Mouse (Mus musculus): Measurements from ENCODE around the gene Gm15517. TPM values are rescaled to one million over a fixed set of nuclear protein-coding genes. Genes with fewer than 3 reads are reported as not detected.

The Gm15517 gene
- total and polyA plus RNA-seq, 3 experiments = not detected

Other genes with a start within 250 kb of the Gm15517 start
- gene Klk1b26, start 249.3 kb upstream of the Gm15517 start, total RNA-seq (2012; rRNA removed) = not detected in 2 replicates
- not detected for gene Klk1b26, start 249.3 kb upstream of the Gm15517 start, polyA plus RNA-seq (2012; ENCODE audit: insufficient read depth in 1 of 2, insufficient read length in 2 of 2, low read depth in 1 of 2, low replicate concordance in 2 of 2, missing spikeins in 1 of 2)
- gene Klk1b27, start 209.2 kb upstream of the Gm15517 start, total RNA-seq (2012; rRNA removed) = not detected in 2 replicates
- gene Klk1b27, start 209.2 kb upstream of the Gm15517 start, polyA plus RNA-seq (2012; ENCODE audit: insufficient read depth in 1 of 2, insufficient read length in 2 of 2, low read depth in 1 of 2, low replicate concordance in 2 of 2, missing spikeins in 1 of 2) = not detected
- gene Klk1b21, start 159.1 kb upstream of the Gm15517 start, total RNA-seq (2012; rRNA removed) = not detected in 2 replicates
- not detected for gene Klk1b21, start 159.1 kb upstream of the Gm15517 start, polyA plus RNA-seq (2012; ENCODE audit: insufficient read depth in 1 of 2, insufficient read length in 2 of 2, low read depth in 1 of 2, low replicate concordance in 2 of 2, missing spikeins in 1 of 2)
- gene Klk1b22, start 148.8 kb upstream of the Gm15517 start, total RNA-seq (2012; rRNA removed) = not detected in 2 replicates
- not detected for gene Klk1b22, start 148.8 kb upstream of the Gm15517 start, polyA plus RNA-seq (2012; ENCODE audit: insufficient read depth in 1 of 2, insufficient read length in 2 of 2, low read depth in 1 of 2, low replicate concordance in 2 of 2, missing spikeins in 1 of 2)
- not detected in 2 replicates for gene Klk1b16, start 124.7 kb upstream of the Gm15517 start, total RNA-seq (2012; rRNA removed)
- gene Klk1b16, start 124.7 kb upstream of the Gm15517 start, polyA plus RNA-seq (2012; ENCODE audit: insufficient read depth in 1 of 2, insufficient read length in 2 of 2, low read depth in 1 of 2, low replicate concordance in 2 of 2, missing spikeins in 1 of 2) = not detected
- not detected in 2 replicates for gene Klk1b24, start 73.2 kb upstream of the Gm15517 start, total RNA-seq (2012; rRNA removed)
- gene Klk1b24, start 73.2 kb upstream of the Gm15517 start, polyA plus RNA-seq (2012; ENCODE audit: insufficient read depth in 1 of 2, insufficient read length in 2 of 2, low read depth in 1 of 2, low replicate concordance in 2 of 2, missing spikeins in 1 of 2) = not detected
- gene Klk1b3, start 63.3 kb upstream of the Gm15517 start, total RNA-seq (2012; rRNA removed) = not detected in 2 replicates
- gene Klk1b3, start 63.3 kb upstream of the Gm15517 start, polyA plus RNA-seq (2012; ENCODE audit: insufficient read depth in 1 of 2, insufficient read length in 2 of 2, low read depth in 1 of 2, low replicate concordance in 2 of 2, missing spikeins in 1 of 2) = not detected
- not detected in 2 replicates for gene Klk1b4, start 54.0 kb upstream of the Gm15517 start, total RNA-seq (2012; rRNA removed)
- not detected for gene Klk1b4, start 54.0 kb upstream of the Gm15517 start, polyA plus RNA-seq (2012; ENCODE audit: insufficient read depth in 1 of 2, insufficient read length in 2 of 2, low read depth in 1 of 2, low replicate concordance in 2 of 2, missing spikeins in 1 of 2)
- gene Klk1b5, start 45.5 kb upstream of the Gm15517 start, total RNA-seq (2012; rRNA removed) = not detected in 2 replicates
- not detected for gene Klk1b5, start 45.5 kb upstream of the Gm15517 start, polyA plus RNA-seq (2012; ENCODE audit: insufficient read depth in 1 of 2, insufficient read length in 2 of 2, low read depth in 1 of 2, low replicate concordance in 2 of 2, missing spikeins in 1 of 2)
- gene Klk1, start 36.1 kb upstream of the Gm15517 start, total RNA-seq (2012; rRNA removed) = not detected in 2 replicates
- not detected for gene Klk1, start 36.1 kb upstream of the Gm15517 start, polyA plus RNA-seq (2012; ENCODE audit: insufficient read depth in 1 of 2, insufficient read length in 2 of 2, low read depth in 1 of 2, low replicate concordance in 2 of 2, missing spikeins in 1 of 2)
- gene Gm36864, start 25.3 kb upstream of the Gm15517 start, total RNA-seq (2012; rRNA removed) = not detected in 2 replicates
- under 1 TPM in 1 of 2 experiments, not detected in 1; 0.08 TPM for gene Gm36864, start 25.3 kb upstream of the Gm15517 start, polyA plus RNA-seq (2012; ENCODE audit: insufficient read depth in 1 of 2, insufficient read length in 2 of 2, low read depth in 1 of 2, low replicate concordance in 2 of 2, missing spikeins in 1 of 2)
- gene 1700028J19Rik, start 14.8 kb upstream of the Gm15517 start, total RNA-seq (2012; rRNA removed) = 0.46 and 0.62 TPM in 2 replicates
- gene 1700028J19Rik, start 14.8 kb upstream of the Gm15517 start, polyA plus RNA-seq (2012; ENCODE audit: insufficient read depth in 1 of 2, insufficient read length in 2 of 2, low read depth in 1 of 2, low replicate concordance in 2 of 2, missing spikeins in 1 of 2) = 1 to 10 TPM in 1 of 2 experiments, not detected in 1; 1.2 TPM
- gene 2410002F23Rik, start 14.7 kb upstream of the Gm15517 start, total RNA-seq (2012; rRNA removed) = 89.1 and 148 TPM in 2 replicates
- 100 to 1,000 TPM; 174 to 841 TPM for gene 2410002F23Rik, start 14.7 kb upstream of the Gm15517 start, polyA plus RNA-seq (2012; ENCODE audit: insufficient read depth in 1 of 2, insufficient read length in 2 of 2, low read depth in 1 of 2, low replicate concordance in 2 of 2, missing spikeins in 1 of 2)
- gene Acp4, start 4.1 kb upstream of the Gm15517 start, total RNA-seq (2012; rRNA removed) = 0.10 and 0.12 TPM in 2 replicates
- gene Acp4, start 4.1 kb upstream of the Gm15517 start, polyA plus RNA-seq (2012; ENCODE audit: insufficient read depth in 1 of 2, insufficient read length in 2 of 2, low read depth in 1 of 2, low replicate concordance in 2 of 2, missing spikeins in 1 of 2) = under 1 TPM in 1 of 2 experiments, not detected in 1; 0.14 TPM
- 0.33 and 0.39 TPM in 2 replicates for gene Clec11a, start 45.5 kb downstream of the Gm15517 start, total RNA-seq (2012; rRNA removed)
- gene Clec11a, start 45.5 kb downstream of the Gm15517 start, polyA plus RNA-seq (2012; ENCODE audit: insufficient read depth in 1 of 2, insufficient read length in 2 of 2, low read depth in 1 of 2, low replicate concordance in 2 of 2, missing spikeins in 1 of 2) = under 1 TPM in 1 of 2 experiments, not detected in 1; 0.33 TPM
- 0.12 and 0.29 TPM in 2 replicates for gene Shank1, start 48.8 kb downstream of the Gm15517 start, total RNA-seq (2012; rRNA removed)
- 1 to 10 TPM in 1 of 2 experiments, not detected in 1; 3.9 TPM for gene Shank1, start 48.8 kb downstream of the Gm15517 start, polyA plus RNA-seq (2012; ENCODE audit: insufficient read depth in 1 of 2, insufficient read length in 2 of 2, low read depth in 1 of 2, low replicate concordance in 2 of 2, missing spikeins in 1 of 2)
- 0.08 and 0.20 TPM in 2 replicates for gene Syt3, start 122.7 kb downstream of the Gm15517 start, total RNA-seq (2012; rRNA removed)
- gene Syt3, start 122.7 kb downstream of the Gm15517 start, polyA plus RNA-seq (2012; ENCODE audit: insufficient read depth in 1 of 2, insufficient read length in 2 of 2, low read depth in 1 of 2, low replicate concordance in 2 of 2, missing spikeins in 1 of 2) = under 1 TPM in 1 of 2 experiments, not detected in 1; 0.56 TPM
- not detected in 2 replicates for gene 1700008O03Rik, start 124.4 kb downstream of the Gm15517 start, total RNA-seq (2012; rRNA removed)
- gene 1700008O03Rik, start 124.4 kb downstream of the Gm15517 start, polyA plus RNA-seq (2012; ENCODE audit: insufficient read depth in 1 of 2, insufficient read length in 2 of 2, low read depth in 1 of 2, low replicate concordance in 2 of 2, missing spikeins in 1 of 2) = under 1 TPM in 1 of 2 experiments, not detected in 1; 0.95 TPM
- 0.52 and 0.58 TPM in 2 replicates for gene Lrrc4b, start 167.6 kb downstream of the Gm15517 start, total RNA-seq (2012; rRNA removed)
- 1 to 10 TPM in 1 of 2 experiments, not detected in 1; 4.4 TPM for gene Lrrc4b, start 167.6 kb downstream of the Gm15517 start, polyA plus RNA-seq (2012; ENCODE audit: insufficient read depth in 1 of 2, insufficient read length in 2 of 2, low read depth in 1 of 2, low replicate concordance in 2 of 2, missing spikeins in 1 of 2)
- gene Aspdh, start 203.9 kb downstream of the Gm15517 start, total RNA-seq (2012; rRNA removed) = not detected in 2 replicates
- gene Aspdh, start 203.9 kb downstream of the Gm15517 start, polyA plus RNA-seq (2012; ENCODE audit: insufficient read depth in 1 of 2, insufficient read length in 2 of 2, low read depth in 1 of 2, low replicate concordance in 2 of 2, missing spikeins in 1 of 2) = under 1 TPM in 1 of 2 experiments, not detected in 1; 0.89 TPM
- 58.4 and 95.5 TPM in 2 replicates for gene Josd2, start 206.5 kb downstream of the Gm15517 start, total RNA-seq (2012; rRNA removed)
- 100 to 1,000 TPM in 1 of 2 experiments, not detected in 1; 141 TPM for gene Josd2, start 206.5 kb downstream of the Gm15517 start, polyA plus RNA-seq (2012; ENCODE audit: insufficient read depth in 1 of 2, insufficient read length in 2 of 2, low read depth in 1 of 2, low replicate concordance in 2 of 2, missing spikeins in 1 of 2)
- gene Emc10, start 235.1 kb downstream of the Gm15517 start, total RNA-seq (2012; rRNA removed) = 81.3 and 91.4 TPM in 2 replicates
- gene Emc10, start 235.1 kb downstream of the Gm15517 start, polyA plus RNA-seq (2012; ENCODE audit: insufficient read depth in 1 of 2, insufficient read length in 2 of 2, low read depth in 1 of 2, low replicate concordance in 2 of 2, missing spikeins in 1 of 2) = 100 to 1,000 TPM in 1 of 2 experiments, not detected in 1; 149 TPM
- gene Fam71e1, start 235.1 kb downstream of the Gm15517 start, total RNA-seq (2012; rRNA removed) = 0.69 and 1.2 TPM in 2 replicates
- 1 to 10 TPM in 1 of 2 experiments, not detected in 1; 2.0 TPM for gene Fam71e1, start 235.1 kb downstream of the Gm15517 start, polyA plus RNA-seq (2012; ENCODE audit: insufficient read depth in 1 of 2, insufficient read length in 2 of 2, low read depth in 1 of 2, low replicate concordance in 2 of 2, missing spikeins in 1 of 2)

Data from MEL (cell line).